Mouse (Mus musculus): ENCODE measurements at regions not wholly inside any gene's neighbourhood (a gene's known extent, or its start where the extent isn't known, plus 50 kb on each side); places are given as distances from the start of the nearest gene placed in this dataset.

DNA sequence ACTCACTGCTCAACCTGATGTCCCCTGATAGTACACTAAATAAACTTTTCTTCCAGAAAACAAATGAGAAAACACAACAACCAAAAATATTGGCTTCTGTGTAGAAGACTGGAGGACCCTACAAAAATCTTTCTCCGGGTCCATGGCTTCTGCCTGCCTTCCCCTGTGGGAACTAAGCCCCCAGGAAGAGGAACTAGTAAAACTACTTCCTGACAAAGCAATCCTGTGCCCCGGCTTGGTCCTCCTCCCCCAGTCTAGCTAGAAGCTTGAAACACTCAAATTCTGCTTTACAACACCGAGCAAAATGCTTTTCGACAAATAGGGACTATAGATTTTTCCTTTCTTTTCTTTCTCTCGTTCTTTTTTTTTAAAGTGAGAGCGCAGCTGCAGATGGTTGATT is 51.3 kb upstream of the Mki67 start:
- H3K4me3 ChIP-seq, result no peak overlapping the region
- H3K27me3 ChIP-seq, result 0 out of 2 replicates have a peak, but pooled peaks cover 4% of the 10 kb centered on the region
- H3K9ac ChIP-seq, result no peak overlapping the region
- no peak for ATAC-seq (ENCODE audit: low read depth)
- peaks cover 30% of the 10 kb centered on the region for H3K4me1 ChIP-seq (replicated peaks)
- H3K9me3 ChIP-seq, result no peaks in the 10 kb centered on the region
- peak overlapping the region; percentile 73 for H3K27ac ChIP-seq (replicated peaks)
- 62% methylated on average over 6 of the region's 6 CpGs for WGBS
- no peak overlapping the region for H3K4me2 ChIP-seq
- H3K36me3 ChIP-seq, result no peaks in the 10 kb centered on the region

GRCm38 (mm10) chr7:135768064-135768463 is 51.9 kb upstream of the Mki67 start:
- Histone ChIP-seq H3K27ac (replicated peaks) (peak overlapping the region; percentile 73), H3K4me2 (no peak overlapping the region), H3K27me3 (0 out of 2 replicates have a peak, but pooled peaks cover 4% of the 10 kb centered on the region), H3K9me3 (no peaks in the 10 kb centered on the region), H3K9ac (no peak overlapping the region), H3K36me3 (no peaks in the 10 kb centered on the region), H3K4me3 (no peak overlapping the region), H3K4me1 (replicated peaks) (peaks cover 30% of the 10 kb centered on the region)
- WGBS, result 60% methylated on average over 11 of the region's 11 CpGs
- ATAC-seq (ENCODE audit: low read depth), result 0 out of 2 replicates have a peak, but pooled peaks have one; percentile 48

DNA sequence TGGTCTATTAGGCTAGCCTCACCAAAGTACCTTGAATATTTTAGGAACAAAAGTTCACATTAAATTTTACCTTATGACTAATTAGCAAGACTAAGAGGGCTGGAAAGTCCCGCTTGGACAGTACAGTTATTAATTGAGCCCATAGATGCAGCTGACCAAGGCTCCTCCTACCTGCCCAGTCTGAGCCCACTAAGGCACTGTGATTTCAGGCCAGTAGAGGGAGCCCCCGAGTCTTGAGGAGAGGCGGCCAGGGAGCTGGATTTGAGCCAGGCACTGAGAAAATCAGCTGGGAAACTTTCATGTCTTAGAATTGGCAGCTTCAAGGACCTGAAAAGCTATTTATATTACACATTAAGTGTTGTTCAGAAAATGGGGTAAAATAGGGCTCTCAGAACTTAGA is 52.4 kb upstream of the Mki67 start:
- ATAC-seq (ENCODE audit: low read depth), result peak; percentile 82
- 13% methylated on average over 3 of the region's 3 CpGs for WGBS
- Histone ChIP-seq H3K4me3 (no peak overlapping the region), H3K4me1 (replicated peaks) (peaks cover 30% of the 10 kb centered on the region), H3K9me3 (no peaks in the 10 kb centered on the region), H3K4me2 (no peak overlapping the region), H3K9ac (no peak overlapping the region), H3K27ac (replicated peaks) (peak overlapping the region; percentile 73), H3K27me3 (0 out of 2 replicates have a peak, but pooled peaks cover 4% of the 10 kb centered on the region), H3K36me3 (no peaks in the 10 kb centered on the region)

GRCm38 (mm10) chr7:135769082-135769673 is 53.0 kb upstream of the Mki67 start:
- 0 out of 2 replicates have a peak, but pooled peaks have one; percentile 57 for ATAC-seq (ENCODE audit: low read depth)
- H3K4me3 ChIP-seq, result no peak overlapping the region
- H3K27me3 ChIP-seq, result 0 out of 2 replicates have a peak, but pooled peaks cover 4% of the 10 kb centered on the region
- WGBS, result 44% methylated on average over 21 of the region's 21 CpGs
- H3K4me1 ChIP-seq (replicated peaks), result peaks cover 30% of the 10 kb centered on the region
- no peaks in the 10 kb centered on the region for H3K9me3 ChIP-seq
- H3K9ac ChIP-seq, result no peak overlapping the region
- peak overlapping the region; percentile 65 for H3K27ac ChIP-seq (replicated peaks)
- H3K36me3 ChIP-seq, result no peaks in the 10 kb centered on the region
- H3K4me2 ChIP-seq, result peak overlapping the region; percentile 22; the same call in 1 of the 2 replicates

DNA sequence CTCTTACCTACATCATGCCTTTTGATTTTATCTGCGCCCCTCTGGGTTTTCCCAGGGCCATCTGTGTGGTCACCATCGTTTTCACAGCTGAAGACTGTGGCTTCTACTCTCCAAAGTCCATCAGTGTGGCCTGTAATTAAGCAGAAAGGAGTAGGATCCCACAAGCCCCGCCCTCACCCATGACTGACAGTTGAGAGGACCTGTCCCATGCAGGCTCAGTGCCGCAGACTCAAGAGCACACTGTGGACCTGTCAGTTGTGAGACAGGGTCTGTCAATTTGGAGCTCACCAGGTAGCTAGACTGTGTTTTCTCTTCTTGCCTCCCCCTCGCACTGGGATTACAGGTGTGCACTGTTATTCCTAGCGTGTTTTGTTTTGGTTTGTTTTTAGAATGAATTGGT is 53.9 kb upstream of the Mki67 start:
- Histone ChIP-seq H3K4me1 (replicated peaks) (peaks cover 30% of the 10 kb centered on the region), H3K27me3 (0 out of 2 replicates have a peak, but pooled peaks cover 4% of the 10 kb centered on the region), H3K9ac (no peak overlapping the region), H3K4me3 (no peak overlapping the region), H3K9me3 (no peaks in the 10 kb centered on the region), H3K36me3 (no peaks in the 10 kb centered on the region), H3K4me2 (no peak overlapping the region), H3K27ac (replicated peaks) (no peak overlapping the region)
- WGBS, result 66% methylated on average over 6 of the region's 6 CpGs
- ATAC-seq (ENCODE audit: low read depth), result no peak

- no peaks in the 10 kb centered on the region for H3K4me1 ChIP-seq (replicated peaks)
- ATAC-seq (ENCODE audit: low read depth), result no peak
- H3K27ac ChIP-seq (replicated peaks), result no peak overlapping the region
- H3K9ac ChIP-seq, result no peak overlapping the region
- no peaks in the 10 kb centered on the region for H3K9me3 ChIP-seq
- 91% methylated on average over 7 of the region's 7 CpGs for WGBS
- no peaks in the 10 kb centered on the region for H3K27me3 ChIP-seq
- no peak overlapping the region for H3K4me3 ChIP-seq
- H3K4me2 ChIP-seq, result no peak overlapping the region
- no peaks in the 10 kb centered on the region for H3K36me3 ChIP-seq
Observed at GRCm38 (mm10) chr7:135775832-135776433, 59.8 kb upstream of the Mki67 start.

DNA sequence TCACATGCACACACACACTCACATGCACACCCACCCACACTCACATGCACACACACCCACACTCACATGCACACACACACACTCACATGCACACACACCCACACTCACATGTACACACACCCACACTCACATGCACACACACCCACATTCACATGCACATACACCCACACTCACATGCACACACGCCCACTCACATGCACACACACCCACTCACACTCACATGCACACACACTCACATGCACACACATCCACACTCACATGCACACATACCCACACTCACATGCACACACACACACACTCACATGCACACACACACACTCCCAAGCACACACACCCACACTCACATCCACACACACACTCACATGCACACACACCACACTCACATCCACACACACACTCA is 74.0 kb upstream of the Mki67 start:
- Histone ChIP-seq H3K27me3 (no peaks in the 10 kb centered on the region), H3K9me3 (no peaks in the 10 kb centered on the region), H3K36me3 (no peaks in the 10 kb centered on the region), H3K9ac (no peak overlapping the region), H3K27ac (replicated peaks) (no peak overlapping the region), H3K4me3 (no peak overlapping the region), H3K4me1 (replicated peaks) (peaks cover 13% of the 10 kb centered on the region; the same call in 1 of the 2 replicates), H3K4me2 (no peak overlapping the region)
- 80% methylated on average over 1 of the region's 1 CpGs for WGBS
- ATAC-seq (ENCODE audit: low read depth), result no peak

DNA sequence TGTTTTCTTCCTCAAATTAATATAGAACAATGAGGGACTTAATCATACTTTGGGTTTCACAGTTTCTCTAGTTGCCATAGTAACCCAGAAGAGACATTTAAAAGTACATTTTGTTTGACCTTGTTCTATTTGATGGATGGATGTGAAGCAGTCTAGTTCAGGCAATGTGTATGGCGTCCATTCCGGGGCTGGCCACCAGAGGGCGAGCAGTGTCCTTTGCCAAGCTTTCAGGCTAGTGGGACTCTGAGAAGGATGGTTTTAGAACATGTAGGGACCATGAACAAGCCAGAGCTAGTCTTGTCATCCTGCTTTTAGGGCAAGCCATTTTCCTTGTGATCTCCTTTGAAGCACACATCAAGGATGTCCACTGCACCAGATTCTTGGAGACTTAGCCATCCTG is 74.8 kb upstream of the Mki67 start:
- Histone ChIP-seq H3K4me1 (replicated peaks) (peaks cover 16% of the 10 kb centered on the region; the same call in 1 of the 2 replicates), H3K4me3 (no peak overlapping the region), H3K9ac (no peak overlapping the region), H3K27me3 (no peaks in the 10 kb centered on the region), H3K9me3 (no peaks in the 10 kb centered on the region), H3K27ac (replicated peaks) (no peak overlapping the region), H3K36me3 (no peaks in the 10 kb centered on the region), H3K4me2 (no peak overlapping the region)
- WGBS, result 1% methylated on average over 3 of the region's 3 CpGs
- ATAC-seq (ENCODE audit: low read depth), result no peak

DNA sequence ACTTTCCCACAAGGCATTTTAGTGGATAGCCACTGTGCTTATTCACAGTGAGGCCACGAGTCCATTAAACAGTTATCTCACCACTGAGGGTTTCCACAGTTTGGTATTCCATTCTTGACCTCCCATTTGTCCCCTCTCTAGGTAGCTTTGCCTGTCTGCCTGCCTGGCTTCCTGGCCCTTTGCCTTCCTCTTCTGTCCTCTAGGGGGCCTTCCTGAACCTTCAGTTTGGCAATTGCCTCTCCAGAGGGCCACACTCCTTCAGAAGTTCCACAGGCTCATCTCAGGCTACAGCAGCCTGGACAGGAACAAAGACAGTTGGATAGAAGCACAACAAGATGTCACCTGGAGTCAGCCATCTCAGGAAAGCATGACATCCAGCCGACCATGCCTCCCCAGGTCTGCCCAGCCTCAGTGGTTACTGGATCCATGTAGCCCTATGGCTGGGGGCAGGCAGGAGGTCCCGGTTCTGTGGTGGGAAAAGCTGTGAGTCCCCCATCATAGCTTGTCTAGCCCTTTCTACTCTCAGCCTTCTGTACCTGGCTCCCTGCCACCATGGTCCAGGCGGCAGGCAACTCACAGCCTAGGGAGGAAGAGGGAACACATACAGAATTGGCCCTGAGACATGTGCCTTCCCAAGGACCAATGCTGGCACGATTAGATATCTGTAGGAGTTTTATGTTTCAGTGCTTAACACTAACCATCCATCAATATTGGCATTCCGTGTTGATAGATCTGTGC is 76.0 kb upstream of the Mki67 start:
- Histone ChIP-seq H3K9ac (no peak overlapping the region), H3K27me3 (no peaks in the 10 kb centered on the region), H3K4me2 (no peak overlapping the region), H3K4me3 (no peak overlapping the region), H3K27ac (replicated peaks) (no peak overlapping the region), H3K9me3 (no peaks in the 10 kb centered on the region), H3K36me3 (no peaks in the 10 kb centered on the region), H3K4me1 (replicated peaks) (peaks cover 16% of the 10 kb centered on the region; the same call in 1 of the 2 replicates)
- ATAC-seq (ENCODE audit: low read depth), result no peak
- WGBS, result 76% methylated on average over 6 of the region's 6 CpGs

GRCm38 (mm10) chr7:135792918-135793317 is 76.8 kb upstream of the Mki67 start:
- ATAC-seq (ENCODE audit: low read depth), result no peak
- no peaks in the 10 kb centered on the region for H3K36me3 ChIP-seq
- no peak overlapping the region for H3K4me2 ChIP-seq
- peaks cover 16% of the 10 kb centered on the region; the same call in 1 of the 2 replicates for H3K4me1 ChIP-seq (replicated peaks)
- H3K27ac ChIP-seq (replicated peaks), result no peak overlapping the region
- WGBS, result 41% methylated on average over 8 of the region's 8 CpGs
- no peak overlapping the region for H3K4me3 ChIP-seq
- no peaks in the 10 kb centered on the region for H3K9me3 ChIP-seq
- H3K27me3 ChIP-seq, result no peaks in the 10 kb centered on the region
- no peak overlapping the region for H3K9ac ChIP-seq

- WGBS, result 35% methylated on average over 7 of the region's 7 CpGs
- Histone ChIP-seq H3K4me3 (no peak overlapping the region), H3K9me3 (no peaks in the 10 kb centered on the region), H3K9ac (no peak overlapping the region), H3K4me2 (no peak overlapping the region), H3K4me1 (replicated peaks) (peaks cover 16% of the 10 kb centered on the region; the same call in 1 of the 2 replicates), H3K36me3 (no peaks in the 10 kb centered on the region), H3K27ac (replicated peaks) (0 out of 2 replicates have a peak overlapping the region, but pooled peaks have one; percentile 33), H3K27me3 (no peaks in the 10 kb centered on the region)
- ATAC-seq (ENCODE audit: low read depth), result no peak
Observed at GRCm38 (mm10) chr7:135794238-135794637, 78.1 kb upstream of the Mki67 start.

GRCm38 (mm10) chr7:135794679-135795078 is 78.5 kb upstream of the Mki67 start:
- Histone ChIP-seq H3K4me1 (replicated peaks) (peaks cover 16% of the 10 kb centered on the region; the same call in 1 of the 2 replicates), H3K4me3 (no peak overlapping the region), H3K36me3 (no peaks in the 10 kb centered on the region), H3K27ac (replicated peaks) (no peak overlapping the region), H3K27me3 (no peaks in the 10 kb centered on the region), H3K9ac (no peak overlapping the region), H3K9me3 (no peaks in the 10 kb centered on the region), H3K4me2 (no peak overlapping the region)
- 23% methylated on average over 2 of the region's 2 CpGs for WGBS
- ATAC-seq (ENCODE audit: low read depth), result no peak
